31 mouse cellular contexts compared by ENCODE assay signal in the genomic region with DNA sequence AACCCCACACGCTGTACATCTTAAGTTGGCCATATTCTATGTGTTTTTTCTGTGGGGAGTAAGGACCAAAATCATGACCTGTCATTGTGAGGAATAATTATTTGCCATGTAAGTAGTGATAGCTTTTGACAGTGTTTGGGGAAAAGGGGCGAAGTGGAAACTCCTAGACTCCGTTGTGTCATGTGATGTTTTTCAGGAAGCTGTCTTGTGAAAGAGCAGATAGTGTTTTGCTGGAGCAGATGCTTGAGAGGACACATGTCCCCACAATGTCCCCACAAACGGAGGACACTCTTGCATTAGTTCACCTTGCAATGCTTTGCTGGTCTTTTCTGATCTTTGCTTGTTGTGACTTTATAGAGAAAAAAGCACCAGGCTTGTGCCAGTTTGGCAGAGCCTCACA. TPM values are rescaled to one million over a fixed set of nuclear protein-coding genes. Genes with fewer than 3 reads are reported as not detected.
DNase-seq lines count a peak whose midpoint lies in the region; ATAC-seq lines count a peak whose summit lies in the region.
"Had no signal": no experiment of that assay in that cellular context is flagged by ENCODE, and none has a peak within 500 bp of the region (broad histone marks: within the 10 kb centered on the region; RNA-seq: fewer than 3 reads in every experiment).

No protein-coding gene starts in this region.

- DNase-seq in midbrain, embryonic 11.5 days (ENCODE audit: low spot score, missing footprints): peak; percentile 77
- DNase-seq in left cerebral cortex, adult 8-10 months (ENCODE audit: low spot score in 2 of 2): no peak
- DNase-seq in layer of hippocampus, adult 18-20 months (ENCODE audit: low spot score in 2 of 2): no peak
- DNase-seq: adrenal gland, adult 8-10 months; adrenal gland, postnatal 25 days; cerebellum, adult 11 months; cerebellum, adult 2 months; cerebellum, postnatal 10 days; cerebellum, postnatal 36 days; embryo, embryonic 11 days; gastrocnemius, adult 2 months; gastrocnemius, postnatal 14 days; heart, adult 18-20 months; heart, postnatal 10 days; heart, postnatal 36 days had no signal

- no peaks in the 10 kb centered on the region for H3K9me3 ChIP-seq in midbrain, embryonic 11.5 days (ENCODE audit: control insufficient read depth, low read length)
- H3K9me3 ChIP-seq in midbrain, embryonic 13.5 days: no peaks in the 10 kb centered on the region
- H3K9me3 ChIP-seq: embryonic facial prominence, embryonic 10.5 days; embryonic facial prominence, embryonic 13.5 days; forebrain, embryonic 12.5 days; forebrain, embryonic 15.5 days; heart, embryonic 12.5 days; heart, embryonic 15.5 days; hindbrain, embryonic 10.5 days; hindbrain, embryonic 13.5 days; intestine, embryonic 15.5 days had no signal

- H3K36me3 ChIP-seq in midbrain, embryonic 11.5 days (ENCODE audit: control insufficient read depth, insufficient read depth, low read length): no peaks in the 10 kb centered on the region
- no peaks in the 10 kb centered on the region for H3K36me3 ChIP-seq in midbrain, embryonic 13.5 days
- H3K36me3 ChIP-seq: embryonic facial prominence, embryonic 10.5 days; embryonic facial prominence, embryonic 13.5 days; forebrain, embryonic 12.5 days; forebrain, embryonic 15.5 days; heart, embryonic 12.5 days; heart, embryonic 15.5 days; hindbrain, embryonic 10.5 days; hindbrain, embryonic 13.5 days; intestine, embryonic 15.5 days had no signal

- peaks cover 11% of the 10 kb centered on the region for H3K4me1 ChIP-seq in midbrain, embryonic 11.5 days (ENCODE audit: control insufficient read depth, insufficient read depth, low read length)
- peaks cover 16% of the 10 kb centered on the region; the same call in 1 of the 2 replicates for H3K4me1 ChIP-seq in midbrain, embryonic 13.5 days (replicated peaks)
- peaks cover 30% of the 10 kb centered on the region for H3K4me1 ChIP-seq in brown adipose tissue, adult 24 weeks (ENCODE audit: control insufficient read depth, insufficient read depth, insufficient read length, low read length)

- H3K4me3 ChIP-seq in midbrain, embryonic 11.5 days (ENCODE audit: low read depth, low read length): no peak overlapping the region
- no peak overlapping the region for H3K4me3 ChIP-seq in midbrain, embryonic 13.5 days (replicated peaks)
- no peak overlapping the region for H3K4me3 ChIP-seq in brown adipose tissue, adult 24 weeks (ENCODE audit: insufficient read depth, low read depth, low read length)
- H3K4me3 ChIP-seq: embryonic facial prominence, embryonic 10.5 days; embryonic facial prominence, embryonic 13.5 days; erythroblast, embryonic 14.5 days; forebrain, embryonic 12.5 days; forebrain, embryonic 15.5 days; gastrocnemius, adult 2 months; heart, embryonic 12.5 days; heart, embryonic 15.5 days; hindbrain, embryonic 10.5 days; hindbrain, embryonic 13.5 days; intestine, embryonic 15.5 days had no signal

- WGBS in midbrain, embryonic 11.5 days: 80% methylated on average over 4 of the region's 4 CpGs
- WGBS in midbrain, embryonic 13.5 days: 90% methylated on average over 4 of the region's 4 CpGs

- no peak overlapping the region for H3K9ac ChIP-seq in midbrain, embryonic 11.5 days (ENCODE audit: low read length)
- no peak overlapping the region for H3K9ac ChIP-seq in midbrain, embryonic 13.5 days (replicated peaks)
- H3K9ac ChIP-seq: embryonic facial prominence, embryonic 13.5 days; forebrain, embryonic 12.5 days; forebrain, embryonic 15.5 days; heart, embryonic 12.5 days; heart, embryonic 15.5 days; hindbrain, embryonic 13.5 days; intestine, embryonic 15.5 days had no signal

- no peak for ATAC-seq in midbrain, embryonic 11.5 days (ENCODE audit: low FRiP score)
- ATAC-seq in midbrain, embryonic 13.5 days: no peak
- 0 out of 2 replicates have a peak, but pooled peaks have one; percentile 36 for ATAC-seq in megakaryocyte progenitor cell, adult 5-6 weeks (replicated peaks; ENCODE audit: poor library complexity)
- ATAC-seq: activated CD4-positive, CD25-positive, alpha-beta regulatory T cell, adult 4 months; CD4-positive, CD25-positive, alpha-beta regulatory T cell, adult 4 months; forebrain, embryonic 15.5 days; hindbrain, embryonic 16.5 days; intestine, embryonic 15.5 days had no signal

- no peak overlapping the region for H3K27ac ChIP-seq in midbrain, embryonic 11.5 days (ENCODE audit: low read depth, low read length)
- H3K27ac ChIP-seq in midbrain, embryonic 13.5 days: no peak overlapping the region
- 0 out of 2 replicates have a peak overlapping the region, but pooled peaks have one; percentile 38 for H3K27ac ChIP-seq in brown adipose tissue, adult 24 weeks (replicated peaks; ENCODE audit: low read depth, low read length)
- H3K27ac ChIP-seq: embryonic facial prominence, embryonic 10.5 days; embryonic facial prominence, embryonic 13.5 days; forebrain, embryonic 12.5 days; forebrain, embryonic 15.5 days; gastrocnemius, adult 2 months; hindbrain, embryonic 10.5 days; hindbrain, embryonic 13.5 days; intestine, embryonic 15.5 days had no signal

- H3K27me3 ChIP-seq in midbrain, embryonic 11.5 days (ENCODE audit: control insufficient read depth, insufficient read depth, low read length): no peaks in the 10 kb centered on the region; the same call in 1 of the 2 replicates
- H3K27me3 ChIP-seq in midbrain, embryonic 13.5 days: 0 out of 2 replicates have a peak, but pooled peaks cover 5% of the 10 kb centered on the region
- H3K27me3 ChIP-seq: embryonic facial prominence, embryonic 13.5 days; forebrain, embryonic 12.5 days; forebrain, embryonic 15.5 days; heart, embryonic 12.5 days; heart, embryonic 15.5 days; hindbrain, embryonic 13.5 days; intestine, embryonic 15.5 days had no signal

- H3K4me2 ChIP-seq in midbrain, embryonic 11.5 days: no peak overlapping the region
- no peak overlapping the region for H3K4me2 ChIP-seq in midbrain, embryonic 13.5 days (replicated peaks)
- H3K4me2 ChIP-seq: embryonic facial prominence, embryonic 13.5 days; forebrain, embryonic 12.5 days; forebrain, embryonic 15.5 days; heart, embryonic 12.5 days; heart, embryonic 15.5 days; hindbrain, embryonic 13.5 days; intestine, embryonic 15.5 days had no signal

RNA-seq across cellular contexts. Expression of gene Itga6, which starts 7.7 kb away (rescaled TPM):
- 28.5 and 28.7 TPM in 2 replicates for polyA plus RNA-seq in midbrain, embryonic 11.5 days (2014; fragmentation: Nextera tagmentation; extraction: Ambion mirVana)
- 17.6 and 19.6 TPM in 2 replicates for polyA plus RNA-seq in midbrain, embryonic 13.5 days (2015; fragmentation: Nextera tagmentation; extraction: Ambion mirVana)
- 14.9 and 28.2 TPM in 2 replicates for polyA plus RNA-seq in brown adipose tissue, adult 24 weeks (2012; ENCODE audit: insufficient read depth, insufficient read length, missing spikeins)
- total RNA-seq in megakaryocyte progenitor cell, adult 5-6 weeks (2015): 41.8 and 50.9 TPM in 2 replicates
- total RNA-seq in megakaryocyte progenitor cell, adult 5-6 weeks (2017): 34.7 and 45.8 TPM in 2 replicates
- 10 to 100 TPM; 25.3 to 30.3 (median 28.1) TPM for total RNA-seq in left cerebral cortex, adult 8-10 months (2022)
- 10 to 100 TPM; 19.2 to 19.4 TPM for total RNA-seq in layer of hippocampus, adult 18-20 months (2021)
